9 mouse cellular contexts compared by ENCODE assay signal in the genomic region with DNA sequence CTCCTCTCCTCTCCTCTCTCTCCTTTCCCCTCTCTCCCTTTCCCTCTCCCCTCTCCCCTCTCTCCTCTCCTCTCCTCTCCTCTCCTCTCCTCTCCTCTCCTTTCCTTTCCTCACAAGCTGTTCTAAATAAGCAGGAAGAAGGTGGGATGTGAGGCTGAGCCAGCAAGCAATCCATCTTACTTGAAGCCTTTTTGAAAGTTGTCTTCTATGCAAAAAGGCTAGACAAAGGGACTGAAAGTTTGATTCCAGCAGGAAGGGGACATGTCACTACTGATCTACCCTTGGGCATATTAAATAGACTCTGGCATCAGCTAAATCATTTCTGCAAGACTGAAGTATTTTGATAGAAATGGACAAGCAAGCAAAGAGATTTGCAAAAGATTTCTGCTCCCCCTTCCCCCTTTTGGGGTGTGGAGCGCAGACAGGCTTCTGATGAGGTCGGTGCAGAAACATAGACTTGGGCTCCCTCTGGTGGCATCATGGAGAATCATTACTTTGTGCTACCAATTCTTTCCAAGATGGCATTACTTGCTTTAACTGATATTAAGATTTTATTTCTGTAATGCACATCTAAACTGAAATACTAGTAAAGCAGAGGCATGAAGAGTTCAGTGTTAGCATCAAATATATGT.
DNase-seq lines count a peak whose midpoint lies in the region; ATAC-seq and TF ChIP-seq lines count a peak whose summit lies in the region.
"Had no signal": no experiment of that assay in that cellular context is flagged by ENCODE, and none has a peak within 500 bp of the region (broad histone marks: within the 10 kb centered on the region; RNA-seq: fewer than 3 reads in every experiment).

No protein-coding gene starts in this region.

- intact Hi-C loops in heart, postnatal 36 days (cut with DNase I): no loop called here
- intact Hi-C loops in heart, postnatal 25 days (cut with DNase I): loop anchor here (5.0 kb wide), 1 partner anchor 463 kb away; no protein-coding TSS in a partner anchor

- no peak overlapping the region for H3K27ac ChIP-seq in ES-E14 (ENCODE audit: insufficient read depth, low read depth, low read length, poor library complexity, severe bottlenecking)
- H3K27ac ChIP-seq in midbrain, postnatal 0 days (ENCODE audit: low read depth, low read length): no peak overlapping the region
- H3K27ac ChIP-seq: embryonic facial prominence, embryonic 13.5 days had no signal

- in situ Hi-C loops in ES-E14 (cut with MboI; ENCODE audit: low sequenced_read_pairs in 2 of 2, unreplicated experiment in 2 of 2): no loop called here

- no peaks in the 10 kb centered on the region for H3K4me1 ChIP-seq in ES-E14 (ENCODE audit: control insufficient read depth in 2 of 2, insufficient read depth in 2 of 2, low read length in 2 of 2, poor library complexity in 1 of 2)
- no peaks in the 10 kb centered on the region for H3K4me1 ChIP-seq in midbrain, postnatal 0 days (ENCODE audit: insufficient read depth, low read length)
- H3K4me1 ChIP-seq: embryonic facial prominence, embryonic 13.5 days had no signal

- 4% methylated on average over 2 of the region's 2 CpGs for WGBS in midbrain, postnatal 0 days

- no peak overlapping the region for H3K9ac ChIP-seq in ES-E14 (ENCODE audit: insufficient read depth, low read depth, low read length, poor library complexity, severe bottlenecking)
- H3K9ac ChIP-seq in midbrain, postnatal 0 days (replicated peaks; ENCODE audit: low read length, poor library complexity, severe bottlenecking): no peak overlapping the region
- H3K9ac ChIP-seq: embryonic facial prominence, embryonic 13.5 days had no signal

- no peak overlapping the region for H3K4me3 ChIP-seq in ES-E14 (ENCODE audit: insufficient read depth in 1 of 2, low read depth in 1 of 2, low read length in 2 of 2, poor library complexity in 1 of 2, severe bottlenecking in 1 of 2)
- H3K4me3 ChIP-seq in midbrain, postnatal 0 days (ENCODE audit: low read depth, low read length): no peak overlapping the region
- H3K4me3 ChIP-seq: embryonic facial prominence, embryonic 13.5 days had no signal

- DNase-seq in heart, postnatal 36 days: peak; percentile 4 to 20
- DNase-seq in heart, postnatal 25 days (ENCODE audit: low spot score): no peak
- DNase-seq in ES-E14 (ENCODE audit: low read depth, low spot score): peak; percentile 16
- DNase-seq in cerebellum, postnatal 36 days: peak; percentile 6 to 37
- DNase-seq in layer of hippocampus, postnatal 14 days (ENCODE audit: low spot score in 2 of 2): peak; percentile 55 to 62
- peak; percentile 80 for DNase-seq in midbrain, postnatal 0 days (ENCODE audit: low spot score)
- DNase-seq in T-cell, adult 2 months (ENCODE audit: low spot score): no peak

- TF ChIP-seq CTCF in midbrain, postnatal 0 days (IDR thresholded peaks at IDR 0.05): peak; percentile 86

- no peaks in the 10 kb centered on the region for H3K27me3 ChIP-seq in midbrain, postnatal 0 days (ENCODE audit: insufficient read depth, low read length)

- H3K4me2 ChIP-seq in midbrain, postnatal 0 days (ENCODE audit: low read depth, low read length, poor library complexity, severe bottlenecking): no peak overlapping the region
- H3K4me2 ChIP-seq: embryonic facial prominence, embryonic 13.5 days had no signal

- ATAC-seq in hematopoietic stem cell, adult 5-6 weeks (replicated peaks in 1 of 2; ENCODE audit: insufficient read depth in 1 of 2, low FRiP score in 2 of 2, low TSS enrichment in 1 of 2, low read depth in 1 of 2, poor library complexity in 2 of 2, severe bottlenecking in 2 of 2): peak; percentile 82 to 87
- peak; percentile 78; the same call in 1 of the 2 replicates for ATAC-seq in midbrain, postnatal 0 days (ENCODE audit: low FRiP score)

- no peaks in the 10 kb centered on the region for H3K9me3 ChIP-seq in ES-E14 (ENCODE audit: control insufficient read depth, insufficient read depth, low read depth, low read length)
- no peaks in the 10 kb centered on the region for H3K9me3 ChIP-seq in midbrain, postnatal 0 days (ENCODE audit: low read length)
- H3K9me3 ChIP-seq: embryonic facial prominence, embryonic 13.5 days had no signal

- H3K36me3 ChIP-seq in ES-E14 (ENCODE audit: control insufficient read depth, insufficient read depth, low read length, poor library complexity, severe bottlenecking): no peaks in the 10 kb centered on the region
- H3K36me3 ChIP-seq in midbrain, postnatal 0 days (ENCODE audit: insufficient read depth, low read length): no peaks in the 10 kb centered on the region
- H3K36me3 ChIP-seq: embryonic facial prominence, embryonic 13.5 days had no signal

TF ChIP-seq in ES-E14, 5 proteins besides CTCF, POLR2A, EP300 and RAD21:
- TF ChIP-seq HCFC1 (IDR thresholded peaks at IDR 0.05; ENCODE audit: borderline replicate concordance, insufficient read depth, low read length): no peak
- TF ChIP-seq CHD2 (IDR thresholded peaks at IDR 0.05; ENCODE audit: low read depth, low read length): no peak
- TF ChIP-seq ZNF384 (IDR thresholded peaks at IDR 0.05; ENCODE audit: low read depth, low read length): no peak
- no peak for TF ChIP-seq MAFK (IDR thresholded peaks at IDR 0.05; ENCODE audit: insufficient read depth, low read depth, low read length)
- no peak for TF ChIP-seq ZC3H11A (IDR thresholded peaks at IDR 0.05; ENCODE audit: borderline replicate concordance, low read depth, low read length)
TF ChIP-seq in ES-E14: peak in this region for 0.

Comparison
In these comparisons a context has a peak if more than half of its experiments do, and no peak if none do; other contexts are left out.
1. DNase-seq: peak in heart, postnatal 36 days (2 of 2), ES-E14 (single experiment), cerebellum, postnatal 36 days (2 of 2), layer of hippocampus, postnatal 14 days (2 of 2) and midbrain, postnatal 0 days (single experiment); none in heart, postnatal 25 days (single experiment) and T-cell, adult 2 months (single experiment).